8 mouse cellular contexts compared by ENCODE assay signal in the genomic region with DNA sequence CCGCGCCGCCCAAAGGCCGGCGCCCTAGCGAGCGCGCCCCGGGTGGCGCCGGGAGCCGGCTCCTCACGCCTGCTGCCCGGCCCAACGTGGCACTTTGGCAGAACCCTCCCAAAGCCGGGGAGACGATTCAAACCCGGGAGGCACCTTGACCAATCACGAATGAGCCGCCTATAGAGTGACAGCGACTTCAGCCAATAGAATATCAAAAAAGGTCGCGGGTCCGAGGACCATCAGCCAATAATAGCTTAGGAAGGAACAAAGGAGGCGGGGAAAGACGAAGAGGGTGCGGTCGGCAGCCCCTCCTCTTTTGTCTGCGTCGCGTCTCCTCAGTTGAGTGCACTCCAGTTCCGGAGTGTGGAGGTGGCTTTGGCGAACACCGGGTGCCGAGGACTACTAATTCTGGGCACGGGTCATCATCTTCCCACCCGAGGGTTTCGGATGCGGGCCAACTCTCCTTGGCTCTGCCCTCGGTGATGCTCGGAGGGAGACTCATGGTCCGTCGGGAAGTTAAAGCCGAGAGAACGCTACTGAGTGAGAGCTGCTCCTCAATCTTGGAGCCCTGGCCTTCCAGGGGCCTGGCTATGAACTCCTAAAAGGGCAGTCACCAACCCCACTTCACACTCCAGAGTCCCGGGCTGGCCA. TPM values are rescaled to one million over a fixed set of nuclear protein-coding genes. Genes with fewer than 3 reads are reported as not detected.
DNase-seq lines count a peak whose midpoint lies in the region; ATAC-seq lines count a peak whose summit lies in the region.

Gene Cdr2, minus strand, starts transcription at position 113 of the 642 bp plus-strand sequence.
Gene Mfsd13b, plus strand, starts transcription at position 310 of the 642 bp plus-strand sequence.

- under 1% methylated on average over 46 of the region's 46 CpGs for WGBS in hindbrain, embryonic 16.5 days
- under 1% methylated on average over 44 of the region's 46 CpGs for WGBS in macrophage (ENCODE audit: missing documents)

- peak; percentile 98 for ATAC-seq in hindbrain, embryonic 16.5 days

- DNase-seq in WW6 (ENCODE audit: low read depth, low spot score): peak; percentile 95
- peak; percentile 90 to 95 for DNase-seq in cerebellum, postnatal 4 days (ENCODE audit: low spot score in 2 of 2)
- peak; percentile 97 for DNase-seq in gastrocnemius, adult 18-20 months (ENCODE audit: low spot score)
- peak; percentile 94 for DNase-seq in left cerebral cortex, adult 18-20 months (ENCODE audit: low spot score in 2 of 2)
- DNase-seq in right cerebral cortex, adult 18-20 months: peak; percentile 96
- DNase-seq in urinary bladder, postnatal 10 days (ENCODE audit: low spot score): peak; percentile 69

- peaks cover 30% of the 10 kb centered on the region; the same call in 1 of the 2 replicates for H3K79me2 ChIP-seq in macrophage (ENCODE audit: inconsistent target)

- H3K9me3 ChIP-seq in hindbrain, embryonic 16.5 days (ENCODE audit: control insufficient read depth, low read length): no peaks in the 10 kb centered on the region

- H3K9ac ChIP-seq in hindbrain, embryonic 16.5 days (ENCODE audit: low read depth, low read length): peak within 1 kb of the TSS; percentile 84

- H3K27ac ChIP-seq in hindbrain, embryonic 16.5 days (ENCODE audit: low read depth, low read length): peak within 1 kb of the TSS; percentile 73
- peak within 1 kb of the TSS; percentile 79 for H3K27ac ChIP-seq in macrophage

- peak within 1 kb of the TSS; percentile 87 for H3K4me2 ChIP-seq in hindbrain, embryonic 16.5 days (ENCODE audit: low read length)

- peaks cover 8% of the 10 kb centered on the region for H3K4me1 ChIP-seq in hindbrain, embryonic 16.5 days (ENCODE audit: control insufficient read depth, insufficient read depth, low read depth, low read length)

- peak within 1 kb of the TSS; percentile 92 for H3K4me3 ChIP-seq in hindbrain, embryonic 16.5 days (ENCODE audit: low read length)
- H3K4me3 ChIP-seq in macrophage (ENCODE audit: inconsistent target): peak within 1 kb of the TSS; percentile 78

- no peaks in the 10 kb centered on the region for H3K36me3 ChIP-seq in hindbrain, embryonic 16.5 days (ENCODE audit: control insufficient read depth, insufficient read depth, low read length)
- no peaks in the 10 kb centered on the region for H3K36me3 ChIP-seq in macrophage (ENCODE audit: inconsistent target)

- no peaks in the 10 kb centered on the region for H3K27me3 ChIP-seq in hindbrain, embryonic 16.5 days (replicated peaks; ENCODE audit: control insufficient read depth, insufficient read depth, low read length)

RNA-seq across cellular contexts. Expression of gene Cdr2, which starts in this region (rescaled TPM):
- 1 to 10 TPM; 2.3 to 3.9 TPM for total RNA-seq in gastrocnemius, adult 18-20 months (2021)
- polyA plus RNA-seq in hindbrain, embryonic 16.5 days (2015; fragmentation: Nextera tagmentation; extraction: Ambion mirVana): 14.7 and 15.3 TPM in 2 replicates
- total RNA-seq in left cerebral cortex, adult 18-20 months (2021): 10 to 100 TPM in 1 of 2 experiments, 1 to 10 TPM in 1; 9.0 to 11.4 TPM
- total RNA-seq in macrophage (2018; cell fraction: chromatin; rRNA removed): 1 to 10 TPM in 19 of 26 experiments, under 1 TPM in 6, not detected in 1; 0.58 to 5.1 (median 1.6) TPM
- 1 to 10 TPM; 1.2 to 5.6 (median 2.7) TPM for total RNA-seq in macrophage (2018; cell fraction: cytosol; rRNA removed)
- 1 to 10 TPM in 22 of 26 experiments, under 1 TPM in 4; 0.40 to 8.0 (median 2.4) TPM for total RNA-seq in macrophage (2018; cell fraction: nucleus; rRNA removed)
- polyA plus RNA-seq in macrophage (2018): 3.2 to 6.3 TPM (median 4.4 TPM) in 3 replicates

RNA-seq across cellular contexts. Expression of gene Mfsd13b, which starts in this region (rescaled TPM):
- total RNA-seq in gastrocnemius, adult 18-20 months (2021): not detected
- polyA plus RNA-seq in hindbrain, embryonic 16.5 days (2015; fragmentation: Nextera tagmentation; extraction: Ambion mirVana): 0.35 TPM in 1 of 2 replicates, not detected in the other
- under 1 TPM; 0.21 to 0.46 TPM for total RNA-seq in left cerebral cortex, adult 18-20 months (2021)
- total RNA-seq in macrophage (2018; cell fraction: chromatin; rRNA removed): 10 to 100 TPM in 1 of 26 experiments, 1 to 10 TPM in 5, under 1 TPM in 2, not detected in 18; 0.65 to 12.3 (median 2.3) TPM
- 1 to 10 TPM in 1 of 26 experiments, under 1 TPM in 12, not detected in 13; 0.05 to 1.0 (median 0.19) TPM for total RNA-seq in macrophage (2018; cell fraction: cytosol; rRNA removed)
- total RNA-seq in macrophage (2018; cell fraction: nucleus; rRNA removed): 1 to 10 TPM in 12 of 26 experiments, under 1 TPM in 2, not detected in 12; 0.54 to 6.8 (median 3.1) TPM
- 0.07 to 0.16 TPM in 2 of 3 replicates, not detected in the other for polyA plus RNA-seq in macrophage (2018)

Comparison
In these comparisons a context has a peak if more than half of its experiments do, and no peak if none do; other contexts are left out.
1. Peak in every context shown above with its lines: DNase-seq, ATAC-seq, H3K4me3 ChIP-seq and H3K27ac ChIP-seq.